Mouse (Mus musculus) lung, adult 2 months (tissue): Measurements from ENCODE around the gene Nrsn2. TPM values are rescaled to one million over a fixed set of nuclear protein-coding genes. Genes with fewer than 3 reads are reported as not detected.

Experiments used
- DNase-seq: peaks from one replicate; pipeline ENCODE4 v3.0.0; 2022
- H3K4me1 ChIP-seq: fragments of 200-500 bp; 2 replicates; pipeline ENCODE4 v1.6.1; 2011; ENCODE audit warnings: low read length; ENCODE audit not compliant: control insufficient read depth, insufficient read depth
- H3K4me3 ChIP-seq: fragments of 200-500 bp; replicated peaks from 2 replicates; pipeline ENCODE3; 2011; ENCODE audit warnings: low read depth, mild to moderate bottlenecking, control low read depth, low read length; ENCODE audit errors: extremely low read depth
- CTCF ChIP-seq: fragments of 200-500 bp; IDR thresholded peaks from 2 replicates; pipeline ENCODE4 v1.5.1; 2011; ENCODE audit warnings: mild to moderate bottlenecking, low read length, control low read depth; ENCODE audit not compliant: insufficient read depth
- POLR2A ChIP-seq: fragments of 200-500 bp; IDR thresholded peaks from 2 replicates; pipeline ENCODE4 v1.6.1; 2011; ENCODE audit warnings: low read depth, mild to moderate bottlenecking, control low read depth, low read length, borderline replicate concordance; ENCODE audit errors: extremely low read depth
- WGBS: fragments of 180-500 bp; shearing (Covaris S2); methylation state at CpG from one replicate; pipeline ENCODE4 v1.1.7; 2018; 5-methylcytosine and 5-hydroxymethylcytosine counted together
- polyA plus RNA-seq: library from polyadenylated mRNA; depleted of rRNA; stranded (reverse); fragments of >200 nt; gene quantifications from 2 replicates; pipeline ENCODE4 v1.2.3, GENCODE M21; 2012; rRNA removed

Nrsn2 gene
- polyA plus RNA-seq = 0.17 TPM in 1 of 2 replicates, not detected in the other

GRCm38 (mm10) chr2:152376345-152376741 lies at the start of gene Nrsn2:
Gene Nrsn2 (minus strand): TSS chr2:152376638.
- no peak for TF ChIP-seq POLR2A
- TF ChIP-seq CTCF = no peak
- WGBS = 11% methylated on average over 16 of the region's 16 CpGs
- DNase-seq = no peak
- H3K4me3 ChIP-seq = no peak within 1 kb of the TSS
- no peaks in the 10 kb centered on the region for H3K4me1 ChIP-seq

- WGBS = over 99% methylated on average over 3 of the region's 3 CpGs
- DNase-seq = no peak
- H3K4me3 ChIP-seq = no peak overlapping the region
- TF ChIP-seq CTCF = no peak
- TF ChIP-seq POLR2A = no peak
- H3K4me1 ChIP-seq = peaks cover 6% of the 10 kb centered on the region; the same call in 1 of the 2 replicates
Measured at GRCm38 (mm10) chr2:152415786-152416185, 39.3 kb upstream of the Nrsn2 start.

GRCm38 (mm10) chr2:152415287-152415686 lies 38.8 kb upstream of the Nrsn2 start, which contains the start of gene 6820408C15Rik:
Gene 6820408C15Rik (plus strand): TSS chr2:152415587.
- DNase-seq = no peak
- Histone ChIP-seq H3K4me3 (peak within 1 kb of the TSS; percentile 87), H3K4me1 (peaks cover 6% of the 10 kb centered on the region; the same call in 1 of the 2 replicates)
- 20% methylated on average over 4 of the region's 4 CpGs for WGBS
- no peak for TF ChIP-seq CTCF
- no peak for TF ChIP-seq POLR2A

- TF ChIP-seq CTCF (no peak), POLR2A (peak; percentile 57)
- Histone ChIP-seq H3K4me1 (peaks cover 6% of the 10 kb centered on the region; the same call in 1 of the 2 replicates), H3K4me3 (peak within 1 kb of the TSS; percentile 87)
- DNase-seq = peak; percentile 87
- under 1% methylated on average over 61 of the region's 65 CpGs for WGBS
Measured at GRCm38 (mm10) chr2:152414591-152415165, 38.2 kb upstream of the Nrsn2 start, which contains the start of gene Zcchc3. Gene Zcchc3 (minus strand): TSS chr2:152415027.

GRCm38 (mm10) chr2:152413765-152414584 lies 37.5 kb upstream of the Nrsn2 start:
- DNase-seq = peak; percentile 61
- Histone ChIP-seq H3K4me3 (peak overlapping the region; percentile 87), H3K4me1 (peaks cover 6% of the 10 kb centered on the region; the same call in 1 of the 2 replicates)
- TF ChIP-seq POLR2A (no peak), CTCF (no peak)
- WGBS = 2% methylated on average over 86 of the region's 86 CpGs

GRCm38 (mm10) chr2:152413158-152413764 lies 36.8 kb upstream of the Nrsn2 start:
- DNase-seq = no peak
- TF ChIP-seq POLR2A (no peak), CTCF (no peak)
- Histone ChIP-seq H3K4me1 (peaks cover 6% of the 10 kb centered on the region; the same call in 1 of the 2 replicates), H3K4me3 (peak overlapping the region; percentile 14)
- WGBS = 36% methylated on average over 21 of the region's 21 CpGs

- 45% methylated on average over 15 of the region's 15 CpGs for WGBS
- Histone ChIP-seq H3K4me1 (peaks cover 6% of the 10 kb centered on the region; the same call in 1 of the 2 replicates), H3K4me3 (no peak overlapping the region)
- TF ChIP-seq CTCF (no peak), POLR2A (no peak)
- no peak for DNase-seq
Measured at GRCm38 (mm10) chr2:152412526-152413157, 36.2 kb upstream of the Nrsn2 start.

GRCm38 (mm10) chr2:152411471-152411870 lies 35.0 kb upstream of the Nrsn2 start:
- Histone ChIP-seq H3K4me1 (peaks cover 6% of the 10 kb centered on the region; the same call in 1 of the 2 replicates), H3K4me3 (no peak overlapping the region)
- 50% methylated on average over 7 of the region's 7 CpGs for WGBS

GRCm38 (mm10) chr2:152410971-152411371 lies 34.5 kb upstream of the Nrsn2 start:
- TF ChIP-seq CTCF = no peak
- TF ChIP-seq POLR2A = no peak
- Histone ChIP-seq H3K4me1 (peaks cover 8% of the 10 kb centered on the region; the same call in 1 of the 2 replicates), H3K4me3 (no peak overlapping the region)
- DNase-seq = peak; percentile 48
- WGBS = 7% methylated on average over 15 of the region's 15 CpGs

More at GRCm38 (mm10) chr2:152411471-152411870, 35.0 kb upstream of the Nrsn2 start:
- DNase-seq = no peak
- TF ChIP-seq POLR2A (no peak), CTCF (no peak)
